28 mouse cellular contexts compared by ENCODE assay signal in the genomic region with DNA sequence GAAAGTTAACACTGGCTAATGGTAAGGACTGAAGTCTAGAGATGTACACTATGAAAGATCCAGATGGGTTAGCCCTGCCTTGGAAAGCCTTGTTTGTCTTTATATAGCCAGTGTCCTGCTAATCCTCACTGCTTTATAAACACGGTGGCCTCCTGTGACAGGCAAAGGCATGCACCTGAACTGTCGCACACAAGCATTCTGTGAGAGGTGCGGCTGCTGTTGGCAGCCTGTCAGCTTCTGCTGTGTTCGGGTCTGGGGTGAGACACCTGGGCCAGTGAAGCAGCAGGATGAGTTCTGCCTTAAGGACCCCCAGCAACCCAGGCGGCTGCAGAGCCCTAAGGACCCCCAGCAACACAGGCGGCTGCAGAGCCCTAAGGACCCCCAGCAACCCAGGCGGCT.
DNase-seq lines count a peak whose midpoint lies in the region; ATAC-seq and TF ChIP-seq lines count a peak whose summit lies in the region.
"Had no signal": no experiment of that assay in that cellular context is flagged by ENCODE, and none has a peak within 500 bp of the region (broad histone marks: within the 10 kb centered on the region; RNA-seq: fewer than 3 reads in every experiment).

No protein-coding gene starts in this region.

- ATAC-seq in heart, embryonic 12.5 days (ENCODE audit: insufficient number of reproducible peaks, low FRiP score), result no peak
- no peak for ATAC-seq in heart, postnatal 0 days (ENCODE audit: insufficient read depth, low read depth)
- ATAC-seq: CD4-positive, CD25-positive, alpha-beta regulatory T cell, adult 4 months; intestine, postnatal 0 days had no signal

- no peak for TF ChIP-seq CTCF in heart, postnatal 0 days (IDR thresholded peaks at IDR 0.05; ENCODE audit: low read depth)
- no peak for TF ChIP-seq CTCF in left cerebral cortex, adult 2 months (IDR thresholded peaks at IDR 0.05)

- no peak for TF ChIP-seq EP300 in heart, postnatal 0 days (IDR thresholded peaks at IDR 0.05; ENCODE audit: low read depth)

- H3K9ac ChIP-seq in heart, embryonic 12.5 days, result no peak overlapping the region
- H3K9ac ChIP-seq in heart, postnatal 0 days (replicated peaks; ENCODE audit: low read depth, low read length), result no peak overlapping the region
- H3K9ac ChIP-seq: embryonic facial prominence, embryonic 12.5 days; limb, embryonic 13.5 days; midbrain, embryonic 12.5 days; neural tube, embryonic 12.5 days had no signal

- DNase-seq in heart, adult 11 months, result no peak
- DNase-seq in heart, postnatal 0 days (ENCODE audit: low spot score), result no peak
- DNase-seq in heart, postnatal 36 days, result no peak
- DNase-seq in left cerebral cortex, adult 2 months (ENCODE audit: extremely low spot score in 1 of 2, low spot score in 2 of 2), result no peak
- no peak for DNase-seq in left cerebral cortex, postnatal 14 days (ENCODE audit: low spot score in 2 of 2)
- DNase-seq: adrenal gland, postnatal 14 days; cerebellum, adult 11 months; embryo, embryonic 11 days; gastrocnemius, postnatal 36 days; heart, postnatal 4 days; kidney, adult 9 months; kidney, postnatal 10 days; lung, postnatal 4 days; right cerebral cortex, postnatal 4 days; thymus, adult 18-20 months; thymus, postnatal 25 days had no signal

- no peaks in the 10 kb centered on the region for H3K27me3 ChIP-seq in heart, embryonic 12.5 days (replicated peaks)
- H3K27me3 ChIP-seq in heart, postnatal 0 days (ENCODE audit: control insufficient read depth, insufficient read depth, low read length), result no peaks in the 10 kb centered on the region
- H3K27me3 ChIP-seq: embryonic facial prominence, embryonic 12.5 days; limb, embryonic 13.5 days; megakaryocyte, embryonic 14.5 days; midbrain, embryonic 12.5 days; neural tube, embryonic 12.5 days had no signal

- no peaks in the 10 kb centered on the region for H3K9me3 ChIP-seq in heart, embryonic 12.5 days (replicated peaks)
- no peaks in the 10 kb centered on the region for H3K9me3 ChIP-seq in heart, postnatal 0 days (replicated peaks; ENCODE audit: control insufficient read depth, low read length)
- H3K9me3 ChIP-seq: embryonic facial prominence, embryonic 12.5 days; limb, embryonic 13.5 days; midbrain, embryonic 12.5 days; neural tube, embryonic 12.5 days had no signal

- H3K4me3 ChIP-seq in heart, embryonic 12.5 days, result no peak overlapping the region
- H3K4me3 ChIP-seq in heart, postnatal 0 days (ENCODE audit: low read depth, low read length), result no peak overlapping the region
- no peak overlapping the region for H3K4me3 ChIP-seq in left cerebral cortex, adult 2 months
- H3K4me3 ChIP-seq: embryonic facial prominence, embryonic 12.5 days; gastrocnemius, adult 2 months; limb, embryonic 13.5 days; megakaryocyte, embryonic 14.5 days; midbrain, embryonic 12.5 days; myocyte; neural tube, embryonic 12.5 days had no signal

- intact Hi-C loops in heart, postnatal 36 days (cut with DNase I), result no loop called here
- intact Hi-C loops in left cerebral cortex, adult 2 months (cut with DNase I), result loop anchor here (5.0 kb wide), 3 partner anchors 104 to 334 kb away; no protein-coding TSS in a partner anchor
- intact Hi-C loops in left cerebral cortex, postnatal 14 days (cut with DNase I), result no loop called here

- no peak overlapping the region for H3K4me2 ChIP-seq in heart, embryonic 12.5 days
- no peak overlapping the region for H3K4me2 ChIP-seq in heart, postnatal 0 days (ENCODE audit: low read depth, low read length)
- H3K4me2 ChIP-seq: embryonic facial prominence, embryonic 12.5 days; limb, embryonic 13.5 days; liver, embryonic 11.5 days; midbrain, embryonic 12.5 days; neural tube, embryonic 12.5 days had no signal

- 68% methylated on average over 7 of the region's 7 CpGs for WGBS in heart, embryonic 12.5 days
- WGBS in heart, postnatal 0 days, result 67% methylated on average over 7 of the region's 7 CpGs

- peak overlapping the region; percentile 63 for H3K27ac ChIP-seq in heart, embryonic 12.5 days (ENCODE audit: poor library complexity, severe bottlenecking)
- H3K27ac ChIP-seq in heart, postnatal 0 days (ENCODE audit: low read depth), result peak overlapping the region; percentile 36
- peak overlapping the region; percentile 71 for H3K27ac ChIP-seq in left cerebral cortex, adult 2 months
- H3K27ac ChIP-seq: limb, embryonic 13.5 days; midbrain, embryonic 12.5 days; neural tube, embryonic 12.5 days; stomach, postnatal 0 days had no signal

- H3K4me1 ChIP-seq in heart, embryonic 12.5 days (replicated peaks), result peaks cover 58% of the 10 kb centered on the region
- peaks cover 6% of the 10 kb centered on the region; the same call in 1 of the 2 replicates for H3K4me1 ChIP-seq in heart, postnatal 0 days (ENCODE audit: control insufficient read depth, insufficient read depth)
- H3K4me1 ChIP-seq: neural tube, embryonic 12.5 days had no signal

- no peaks in the 10 kb centered on the region for H3K36me3 ChIP-seq in heart, embryonic 12.5 days
- H3K36me3 ChIP-seq in heart, postnatal 0 days (replicated peaks; ENCODE audit: control insufficient read depth, insufficient read depth, low read length), result peaks cover 3% of the 10 kb centered on the region; the same call in 1 of the 2 replicates
- H3K36me3 ChIP-seq: embryonic facial prominence, embryonic 12.5 days; midbrain, embryonic 12.5 days; neural tube, embryonic 12.5 days had no signal
